Mouse (Mus musculus) bone marrow macrophage, adult 2 months (primary cell): ENCODE measurements around the gene Zbtb7a.

ENCODE experiments used
- CTCF ChIP-seq: IDR thresholded peaks from 2 replicates; pipeline ENCODE4 v1.5.1; 2012; ENCODE audit warnings: low read depth, mild to moderate bottlenecking, low read length, moderate library complexity
- POLR2A ChIP-seq: IDR thresholded peaks from 2 replicates; pipeline ENCODE4 v1.6.1; 2012; ENCODE audit warnings: mild to moderate bottlenecking, low read depth, low read length, borderline replicate concordance

- TF ChIP-seq POLR2A (no peak), CTCF (no peak)
Measured at GRCm38 (mm10) chr10:81134181-81134587, 836 bp upstream of the Zbtb7a start.
